Mouse (Mus musculus) embryonic facial prominence, embryonic 11.5 days (tissue): ENCODE data around the gene Ccdc42. TPM values are rescaled to one million over a fixed set of nuclear protein-coding genes. Genes with fewer than 3 reads are reported as not detected.

Source experiments
- ATAC-seq: fragments of 200-750 bp; cut with Nextera tagmentation; replicated peaks from 2 replicates; pipeline ENCODE4 v1.8.0; 2017; ENCODE audit warnings: low read depth; ENCODE audit not compliant: insufficient number of reproducible peaks, low FRiP score, low TSS enrichment
- DNase-seq: peaks from one replicate; pipeline ENCODE4 v3.0.0-alpha.2; 2015; ENCODE audit warnings: low spot score
- H3K27ac ChIP-seq: fragments of 300-500 bp; sonication (generic); replicated peaks from 2 replicates; pipeline ENCODE4 v1.5.1; 2014; ENCODE audit warnings: mild to moderate bottlenecking, low read depth, low read length, control low read depth
- H3K27me3 ChIP-seq: fragments of 300-500 bp; sonication (generic); 2 replicates; pipeline ENCODE4 v1.6.1; 2014; ENCODE audit warnings: mild to moderate bottlenecking, low read length, moderate library complexity, mixed read lengths; ENCODE audit not compliant: control insufficient read depth, insufficient read depth
- H3K36me3 ChIP-seq: fragments of 300-500 bp; sonication (generic); replicated peaks from 2 replicates; pipeline ENCODE4 v1.6.1; 2014; ENCODE audit warnings: low read depth, mild to moderate bottlenecking, low read length, moderate library complexity, mixed read lengths; ENCODE audit not compliant: control insufficient read depth, insufficient read depth
- H3K4me1 ChIP-seq: fragments of 300-500 bp; sonication (generic); 2 replicates; pipeline ENCODE4 v1.6.1; 2014; ENCODE audit warnings: low read length, mixed read lengths; ENCODE audit not compliant: control insufficient read depth, insufficient read depth
- H3K4me2 ChIP-seq: fragments of 300-500 bp; sonication (generic); 2 replicates; pipeline ENCODE4 v1.6.1; 2014; ENCODE audit warnings: low read depth, mild to moderate bottlenecking, control low read depth, low read length, moderate library complexity
- H3K4me3 ChIP-seq: fragments of 300-500 bp; sonication (generic); 2 replicates; pipeline ENCODE4 v1.5.1; 2014; ENCODE audit warnings: low read depth, low read length, control low read depth
- H3K9ac ChIP-seq: fragments of 300-500 bp; sonication (generic); replicated peaks from 2 replicates; pipeline ENCODE4 v1.6.1; 2014; ENCODE audit warnings: mild to moderate bottlenecking, control low read depth, low read length
- H3K9me3 ChIP-seq: fragments of 300-500 bp; sonication (generic); replicated peaks from 2 replicates; pipeline ENCODE4 v1.6.1; 2016; ENCODE audit warnings: mild to moderate bottlenecking, low read length, inconsistent platforms, mixed read lengths; ENCODE audit not compliant: control insufficient read depth
- WGBS: fragments of 180-500 bp; shearing (Covaris S2); extraction: QIAGEN DNeasy Blood & Tissue Kit; methylation state at CpG from one replicate; pipeline ENCODE4 v1.1.7; 2014; 5-methylcytosine and 5-hydroxymethylcytosine counted together
- polyA plus RNA-seq: library from polyadenylated mRNA; unstranded; fragments of >200 nt; fragmentation: Nextera tagmentation; extraction: Ambion mirVana; gene quantifications from 2 replicates; pipeline ENCODE4 v1.2.1, GENCODE M21; 2014

Ccdc42 gene
- polyA plus RNA-seq, 1 experiment from 2014 or later = 0.20 TPM

DNA sequence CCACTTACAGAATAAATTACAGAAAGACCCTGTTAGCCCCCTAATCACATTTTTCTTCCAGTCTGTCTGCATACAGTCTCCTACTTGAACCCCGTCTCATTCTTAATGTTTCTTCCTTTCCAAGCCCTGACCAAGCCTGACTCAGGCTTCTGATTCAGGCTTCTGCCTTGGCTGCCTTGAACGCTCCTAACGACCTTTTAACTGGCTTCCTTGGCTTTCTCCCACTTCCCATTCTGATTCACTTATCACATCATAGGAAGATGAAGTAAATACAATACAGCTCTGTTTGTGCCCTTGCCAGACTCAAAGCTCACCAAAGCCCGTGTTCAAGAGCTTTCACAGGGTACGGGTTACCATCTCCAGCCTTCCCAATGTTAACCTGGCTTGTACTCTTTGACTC lies 54.5 kb downstream of the Ccdc42 start:
- ATAC-seq = no peak
- H3K27me3 ChIP-seq = no peaks in the 10 kb centered on the region

DNA sequence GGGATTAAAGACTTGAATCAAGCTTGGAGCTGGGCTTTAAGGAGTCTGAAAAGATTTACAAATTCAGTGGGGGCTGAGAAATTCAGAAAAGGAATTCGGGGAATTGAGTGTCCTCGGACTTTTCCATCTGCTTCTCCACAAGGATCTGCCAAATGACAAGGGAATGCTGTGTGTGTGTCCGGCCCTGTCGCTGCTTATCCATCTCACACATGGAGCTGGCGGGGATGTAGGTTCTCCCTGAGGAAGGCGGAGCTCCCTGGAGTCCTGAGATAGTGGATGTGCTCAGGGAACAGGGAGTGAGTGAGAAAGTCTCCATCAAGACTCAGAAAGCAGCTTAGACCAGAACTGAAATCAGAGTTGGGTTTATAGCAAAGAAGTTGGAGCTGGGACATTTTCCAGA lies 58.0 kb downstream of the Ccdc42 start:
- no peaks in the 10 kb centered on the region for H3K27me3 ChIP-seq
- no peaks in the 10 kb centered on the region for H3K36me3 ChIP-seq
- H3K4me3 ChIP-seq = no peak overlapping the region
- no peak overlapping the region for H3K4me2 ChIP-seq
- no peaks in the 10 kb centered on the region for H3K9me3 ChIP-seq
- no peak for ATAC-seq
- no peaks in the 10 kb centered on the region for H3K4me1 ChIP-seq
- no peak for DNase-seq
- no peak overlapping the region for H3K9ac ChIP-seq
- H3K27ac ChIP-seq = no peak overlapping the region
- 64% methylated on average over 6 of the region's 6 CpGs for WGBS

More for the DNA sequence above, 54.5 kb downstream of the Ccdc42 start:
- Histone ChIP-seq H3K4me3 (no peak overlapping the region), H3K9me3 (no peaks in the 10 kb centered on the region), H3K4me2 (no peak overlapping the region), H3K27ac (no peak overlapping the region), H3K4me1 (no peaks in the 10 kb centered on the region), H3K36me3 (no peaks in the 10 kb centered on the region), H3K9ac (no peak overlapping the region)
- no peak for DNase-seq
- WGBS = 84% methylated on average over 5 of the region's 5 CpGs

Other genes with a start within 250 kb of the Ccdc42 start
- gene Ntn1, start 186.2 kb upstream of the Ccdc42 start, polyA plus RNA-seq = 3.2 and 4.2 TPM in 2 replicates
- 0.50 and 0.66 TPM in 2 replicates for gene Pik3r5, start 154.9 kb upstream of the Ccdc42 start, polyA plus RNA-seq
- gene Pik3r6, start 84.0 kb upstream of the Ccdc42 start, polyA plus RNA-seq = 1.2 and 1.5 TPM in 2 replicates
- gene Mfsd6l, start 30.8 kb upstream of the Ccdc42 start, polyA plus RNA-seq = 0.20 and 0.27 TPM in 2 replicates
- 137 and 146 TPM in 2 replicates for gene Myh10, start 104.5 kb downstream of the Ccdc42 start, polyA plus RNA-seq